Mouse (Mus musculus) liver, postnatal 0 days (tissue): ENCODE measurements around the gene Ercc4.

ENCODE experiments used
- CTCF ChIP-seq: sonication (generic); IDR thresholded peaks from 2 replicates; pipeline ENCODE4 v1.5.1; 2016; ENCODE audit warnings: antibody characterized with exemption, low read depth
- EP300 ChIP-seq: IDR thresholded peaks from 2 replicates; pipeline ENCODE4 v1.6.1; 2016; ENCODE audit warnings: antibody characterized with exemption, low read depth, mild to moderate bottlenecking

- no peak for TF ChIP-seq CTCF
- no peak for TF ChIP-seq EP300
These were observed 38.5 kb downstream of the Ercc4 start for GRCm38 (mm10) chr16:13147810-13148555.
